Mouse (Mus musculus) B cell, adult 2 months (primary cell): ENCODE measurements around the gene Olfr183.
"Not testable (repeated sequence)": the region's sequence is repeated elsewhere in the genome, so short reads cannot be mapped to it uniquely, and the experiment has no call there.

Source experiments
- DNase-seq, 2 experiments: peaks; one replicate each; pipeline ENCODE4 v3.0.0; 2022

The Olfr183 gene

GRCm38 (mm10) chr16:58995057-58995456 lies at the start of gene Olfr183:
Gene Olfr183, plus strand, starts transcription at chr16:58995357.
- DNase-seq = no peak

- DNase-seq = no peak
Observed at GRCm38 (mm10) chr16:59007146-59007545, 12.0 kb downstream of the Olfr183 start.

GRCm38 (mm10) chr16:59013357-59014018 lies 18.3 kb downstream of the Olfr183 start:
- DNase-seq = no peak

GRCm38 (mm10) chr16:59030191-59030590 lies 35.0 kb downstream of the Olfr183 start, which contains the start of gene Olfr186:
Gene Olfr186, minus strand, starts transcription at chr16:59030291.
- DNase-seq = no peak

- DNase-seq = no peak
Observed at GRCm38 (mm10) chr16:59039710-59040109, 44.6 kb downstream of the Olfr183 start, which contains the start of gene Olfr187. Gene Olfr187, minus strand, starts transcription at chr16:59039767.

GRCm38 (mm10) chr16:59045835-59046234 lies 50.7 kb downstream of the Olfr183 start:
- DNase-seq = no peak

- DNase-seq = no peak
Observed at GRCm38 (mm10) chr16:59047579-59047978, 52.4 kb downstream of the Olfr183 start.

GRCm38 (mm10) chr16:59048860-59049259 lies 53.7 kb downstream of the Olfr183 start:
- DNase-seq = no peak

GRCm38 (mm10) chr16:59049286-59049685 lies 54.1 kb downstream of the Olfr183 start:
- not testable (repeated sequence) for DNase-seq
